Mouse (Mus musculus): ENCODE measurements around the gene Dnase1. TPM values are rescaled to one million over a fixed set of nuclear protein-coding genes. Genes with fewer than 3 reads are reported as not detected.

The Dnase1 gene
- total RNA-seq, 1 experiment, result 1.0 TPM

- no peak overlapping the region for H3K27ac ChIP-seq (ENCODE audit: insufficient read depth, low read depth, low read length, poor library complexity, severe bottlenecking)
- H3K9me3 ChIP-seq (ENCODE audit: control insufficient read depth, insufficient read depth, low read depth, low read length), result no peaks in the 10 kb centered on the region
- DNase-seq (ENCODE audit: low read depth, low spot score), result no peak
- H3K4me1 ChIP-seq (ENCODE audit: control insufficient read depth in 2 of 2, insufficient read depth in 2 of 2, low read length in 2 of 2, poor library complexity in 1 of 2), result peaks cover 6 to 13% of the 10 kb centered on the region in 2 experiments; a peak in 2 of 4 replicates
- H3K4me3 ChIP-seq (ENCODE audit: insufficient read depth in 1 of 2, low read depth in 1 of 2, low read length in 2 of 2, poor library complexity in 1 of 2, severe bottlenecking in 1 of 2), result no peak overlapping the region
- no peak overlapping the region for H3K9ac ChIP-seq (ENCODE audit: insufficient read depth, low read depth, low read length, poor library complexity, severe bottlenecking)
- TF ChIP-seq HCFC1 (IDR thresholded peaks at IDR 0.05; ENCODE audit: borderline replicate concordance, insufficient read depth, low read length) (no peak), MAFK (IDR thresholded peaks at IDR 0.05; ENCODE audit: insufficient read depth, low read depth, low read length) (no peak), ZC3H11A (IDR thresholded peaks at IDR 0.05; ENCODE audit: borderline replicate concordance, low read depth, low read length) (no peak), ZNF384 (IDR thresholded peaks at IDR 0.05; ENCODE audit: low read depth, low read length) (no peak), CHD2 (IDR thresholded peaks at IDR 0.05; ENCODE audit: low read depth, low read length) (no peak)
- peaks cover 37% of the 10 kb centered on the region for H3K36me3 ChIP-seq (ENCODE audit: control insufficient read depth, insufficient read depth, low read length, poor library complexity, severe bottlenecking)
- in situ Hi-C loops (cut with MboI; ENCODE audit: low sequenced_read_pairs in 2 of 2, unreplicated experiment in 2 of 2), result no loop called here
These were observed 1.2 kb upstream of the Dnase1 start for GRCm38 (mm10) chr16:4035575-4035974.

- DNase-seq (ENCODE audit: low read depth, low spot score), result no peak
- Histone ChIP-seq H3K27ac (ENCODE audit: insufficient read depth, low read depth, low read length, poor library complexity, severe bottlenecking) (no peak overlapping the region), H3K9me3 (ENCODE audit: control insufficient read depth, insufficient read depth, low read depth, low read length) (no peaks in the 10 kb centered on the region), H3K9ac (ENCODE audit: insufficient read depth, low read depth, low read length, poor library complexity, severe bottlenecking) (no peak overlapping the region), H3K4me3 (ENCODE audit: insufficient read depth in 1 of 2, low read depth in 1 of 2, low read length in 2 of 2, poor library complexity in 1 of 2, severe bottlenecking in 1 of 2) (no peak overlapping the region), H3K36me3 (ENCODE audit: control insufficient read depth, insufficient read depth, low read length, poor library complexity, severe bottlenecking) (peaks cover 39% of the 10 kb centered on the region), H3K4me1 (ENCODE audit: control insufficient read depth in 2 of 2, insufficient read depth in 2 of 2, low read length in 2 of 2, poor library complexity in 1 of 2) (peaks cover 0 to 8% of the 10 kb centered on the region in 2 experiments; a peak in 1 of 4 replicates)
- TF ChIP-seq HCFC1 (IDR thresholded peaks at IDR 0.05; ENCODE audit: borderline replicate concordance, insufficient read depth, low read length), result no peak
- no peak for TF ChIP-seq CHD2 (IDR thresholded peaks at IDR 0.05; ENCODE audit: low read depth, low read length)
- no peak for TF ChIP-seq ZNF384 (IDR thresholded peaks at IDR 0.05; ENCODE audit: low read depth, low read length)
- TF ChIP-seq MAFK (IDR thresholded peaks at IDR 0.05; ENCODE audit: insufficient read depth, low read depth, low read length), result no peak
- no peak for TF ChIP-seq ZC3H11A (IDR thresholded peaks at IDR 0.05; ENCODE audit: borderline replicate concordance, low read depth, low read length)
- in situ Hi-C loops (cut with MboI; ENCODE audit: low sequenced_read_pairs in 2 of 2, unreplicated experiment in 2 of 2), result no loop called here
These were observed 948 bp downstream of the Dnase1 start for GRCm38 (mm10) chr16:4037690-4038089.

- in situ Hi-C loops (cut with MboI; ENCODE audit: low sequenced_read_pairs in 2 of 2, unreplicated experiment in 2 of 2), result no loop called here
- Histone ChIP-seq H3K27ac (ENCODE audit: insufficient read depth, low read depth, low read length, poor library complexity, severe bottlenecking) (no peak overlapping the region), H3K4me1 (ENCODE audit: control insufficient read depth in 2 of 2, insufficient read depth in 2 of 2, low read length in 2 of 2, poor library complexity in 1 of 2) (peaks cover 0 to 5% of the 10 kb centered on the region in 2 experiments; a peak in 1 of 4 replicates), H3K9me3 (ENCODE audit: control insufficient read depth, insufficient read depth, low read depth, low read length) (no peaks in the 10 kb centered on the region), H3K36me3 (ENCODE audit: control insufficient read depth, insufficient read depth, low read length, poor library complexity, severe bottlenecking) (peaks cover 56% of the 10 kb centered on the region), H3K4me3 (ENCODE audit: insufficient read depth in 1 of 2, low read depth in 1 of 2, low read length in 2 of 2, poor library complexity in 1 of 2, severe bottlenecking in 1 of 2) (no peak overlapping the region), H3K9ac (ENCODE audit: insufficient read depth, low read depth, low read length, poor library complexity, severe bottlenecking) (no peak overlapping the region)
- no peak for DNase-seq (ENCODE audit: low read depth, low spot score)
- no peak for TF ChIP-seq ZC3H11A (IDR thresholded peaks at IDR 0.05; ENCODE audit: borderline replicate concordance, low read depth, low read length)
- no peak for TF ChIP-seq HCFC1 (IDR thresholded peaks at IDR 0.05; ENCODE audit: borderline replicate concordance, insufficient read depth, low read length)
- TF ChIP-seq ZNF384 (IDR thresholded peaks at IDR 0.05; ENCODE audit: low read depth, low read length), result no peak
- no peak for TF ChIP-seq CHD2 (IDR thresholded peaks at IDR 0.05; ENCODE audit: low read depth, low read length)
- TF ChIP-seq MAFK (IDR thresholded peaks at IDR 0.05; ENCODE audit: insufficient read depth, low read depth, low read length), result no peak
These were observed 3.5 kb downstream of the Dnase1 start for GRCm38 (mm10) chr16:4040206-4040605.

GRCm38 (mm10) chr16:4041646-4042045 lies 4.9 kb downstream of the Dnase1 start:
- in situ Hi-C loops (cut with MboI; ENCODE audit: low sequenced_read_pairs in 2 of 2, unreplicated experiment in 2 of 2), result no loop called here
- H3K4me1 ChIP-seq (ENCODE audit: control insufficient read depth in 2 of 2, insufficient read depth in 2 of 2, low read length in 2 of 2, poor library complexity in 1 of 2), result peaks cover 0 to 4% of the 10 kb centered on the region in 2 experiments; a peak in 1 of 4 replicates

More at GRCm38 (mm10) chr16:4041646-4042045, 4.9 kb downstream of the Dnase1 start:
- Histone ChIP-seq H3K9ac (ENCODE audit: insufficient read depth, low read depth, low read length, poor library complexity, severe bottlenecking) (no peak overlapping the region), H3K36me3 (ENCODE audit: control insufficient read depth, insufficient read depth, low read length, poor library complexity, severe bottlenecking) (peaks cover 68% of the 10 kb centered on the region), H3K9me3 (ENCODE audit: control insufficient read depth, insufficient read depth, low read depth, low read length) (no peaks in the 10 kb centered on the region), H3K27ac (ENCODE audit: insufficient read depth, low read depth, low read length, poor library complexity, severe bottlenecking) (no peak overlapping the region), H3K4me3 (ENCODE audit: insufficient read depth in 1 of 2, low read depth in 1 of 2, low read length in 2 of 2, poor library complexity in 1 of 2, severe bottlenecking in 1 of 2) (no peak overlapping the region)
- TF ChIP-seq MAFK (IDR thresholded peaks at IDR 0.05; ENCODE audit: insufficient read depth, low read depth, low read length), result no peak
- no peak for TF ChIP-seq HCFC1 (IDR thresholded peaks at IDR 0.05; ENCODE audit: borderline replicate concordance, insufficient read depth, low read length)
- TF ChIP-seq ZNF384 (IDR thresholded peaks at IDR 0.05; ENCODE audit: low read depth, low read length), result no peak
- no peak for TF ChIP-seq ZC3H11A (IDR thresholded peaks at IDR 0.05; ENCODE audit: borderline replicate concordance, low read depth, low read length)
- TF ChIP-seq CHD2 (IDR thresholded peaks at IDR 0.05; ENCODE audit: low read depth, low read length), result no peak
- no peak for DNase-seq (ENCODE audit: low read depth, low spot score)
